Mouse (Mus musculus): ENCODE measurements at regions not wholly inside any gene's neighbourhood (a gene's known extent, or its start where the extent isn't known, plus 50 kb on each side); places are given as distances from the start of the nearest gene placed in this dataset.

GRCm38 (mm10) chr6:118263951-118264350, 66.4 kb upstream of the Ret start:
- Histone ChIP-seq H3K27ac (no peak overlapping the region), H3K4me1 (replicated peaks; ENCODE audit: control insufficient read depth in 2 of 2, insufficient read depth in 2 of 2, low read length in 1 of 2) (no peaks in the 10 kb centered on the region), H3K36me3 (replicated peaks; ENCODE audit: control insufficient read depth, insufficient read depth, low read depth) (no peaks in the 10 kb centered on the region), H3K4me3 (ENCODE audit: insufficient read depth in 1 of 2, low read depth in 2 of 2, low read length in 2 of 2) (no peak overlapping the region), H3K27me3 (ENCODE audit: control insufficient read depth, insufficient read depth, low read length) (no peaks in the 10 kb centered on the region), H3K9ac (replicated peaks) (no peak overlapping the region), H3K9me3 (ENCODE audit: control insufficient read depth, low read length) (no peaks in the 10 kb centered on the region), H3K4me2 (ENCODE audit: low read depth) (no peak overlapping the region)
- WGBS (ENCODE audit: insufficient replicate concordance): 54% methylated on average over 6 of the region's 6 CpGs
- no peak for DNase-seq (ENCODE audit: low read depth in 3 of 3, low spot score in 3 of 3)
- TF ChIP-seq EP300 (IDR thresholded peaks at IDR 0.05; ENCODE audit: low read depth): no peak
- no peak for ATAC-seq (ENCODE audit: insufficient read depth)

GRCm38 (mm10) chr6:118259881-118260280, 62.4 kb upstream of the Ret start:
- Histone ChIP-seq H3K4me2 (ENCODE audit: low read depth) (no peak overlapping the region), H3K36me3 (replicated peaks; ENCODE audit: control insufficient read depth, insufficient read depth, low read depth) (no peaks in the 10 kb centered on the region), H3K9me3 (ENCODE audit: control insufficient read depth, low read length) (no peaks in the 10 kb centered on the region), H3K4me1 (replicated peaks; ENCODE audit: control insufficient read depth in 2 of 2, insufficient read depth in 2 of 2, low read length in 1 of 2) (no peaks in the 10 kb centered on the region), H3K27ac (no peak overlapping the region), H3K4me3 (ENCODE audit: insufficient read depth in 1 of 2, low read depth in 2 of 2, low read length in 2 of 2) (no peak overlapping the region), H3K27me3 (ENCODE audit: control insufficient read depth, insufficient read depth, low read length) (no peaks in the 10 kb centered on the region), H3K9ac (replicated peaks) (no peak overlapping the region)
- WGBS (ENCODE audit: insufficient replicate concordance): 48% methylated on average over 5 of the region's 5 CpGs
- TF ChIP-seq EP300 (IDR thresholded peaks at IDR 0.05; ENCODE audit: low read depth): no peak
- no peak for TF ChIP-seq CTCF (IDR thresholded peaks at IDR 0.05; ENCODE audit: low read depth)
- no peak for ATAC-seq (ENCODE audit: insufficient read depth)
- DNase-seq (ENCODE audit: low read depth in 3 of 3, low spot score in 3 of 3): no peak

GRCm38 (mm10) chr6:118254871-118255270, 57.4 kb upstream of the Ret start:
- Histone ChIP-seq H3K9me3 (ENCODE audit: control insufficient read depth, low read length) (no peaks in the 10 kb centered on the region), H3K4me3 (ENCODE audit: insufficient read depth in 1 of 2, low read depth in 2 of 2, low read length in 2 of 2) (no peak overlapping the region), H3K9ac (replicated peaks) (no peak overlapping the region), H3K36me3 (replicated peaks; ENCODE audit: control insufficient read depth, insufficient read depth, low read depth) (no peaks in the 10 kb centered on the region), H3K4me2 (ENCODE audit: low read depth) (no peak overlapping the region), H3K4me1 (replicated peaks; ENCODE audit: control insufficient read depth in 2 of 2, insufficient read depth in 2 of 2, low read length in 1 of 2) (no peaks in the 10 kb centered on the region), H3K27me3 (ENCODE audit: control insufficient read depth, insufficient read depth, low read length) (no peaks in the 10 kb centered on the region), H3K27ac (no peak overlapping the region)
- DNase-seq (ENCODE audit: low read depth in 3 of 3, low spot score in 3 of 3): no peak
- TF ChIP-seq EP300 (IDR thresholded peaks at IDR 0.05; ENCODE audit: low read depth) (no peak), CTCF (IDR thresholded peaks at IDR 0.05; ENCODE audit: low read depth) (no peak)
- 45% methylated on average over 5 of the region's 5 CpGs for WGBS (ENCODE audit: insufficient replicate concordance)
- ATAC-seq (ENCODE audit: insufficient read depth): no peak

GRCm38 (mm10) chr6:118252711-118253110, 55.2 kb upstream of the Ret start:
- 61% methylated on average over 2 of the region's 2 CpGs for WGBS (ENCODE audit: insufficient replicate concordance)
- Histone ChIP-seq H3K9me3 (ENCODE audit: control insufficient read depth, low read length) (no peaks in the 10 kb centered on the region), H3K27me3 (ENCODE audit: control insufficient read depth, insufficient read depth, low read length) (no peaks in the 10 kb centered on the region), H3K36me3 (replicated peaks; ENCODE audit: control insufficient read depth, insufficient read depth, low read depth) (no peaks in the 10 kb centered on the region), H3K4me2 (ENCODE audit: low read depth) (no peak overlapping the region), H3K4me3 (ENCODE audit: insufficient read depth in 1 of 2, low read depth in 2 of 2, low read length in 2 of 2) (no peak overlapping the region), H3K9ac (replicated peaks) (no peak overlapping the region), H3K4me1 (replicated peaks; ENCODE audit: control insufficient read depth in 2 of 2, insufficient read depth in 2 of 2, low read length in 1 of 2) (no peaks in the 10 kb centered on the region), H3K27ac (no peak overlapping the region)
- ATAC-seq (ENCODE audit: insufficient read depth): no peak
- TF ChIP-seq EP300 (IDR thresholded peaks at IDR 0.05; ENCODE audit: low read depth): no peak
- no peak for TF ChIP-seq CTCF (IDR thresholded peaks at IDR 0.05; ENCODE audit: low read depth)
- no peak for DNase-seq (ENCODE audit: low read depth in 3 of 3, low spot score in 3 of 3)

- H3K4me2 ChIP-seq (ENCODE audit: low read depth): no peak overlapping the region
- H3K9ac ChIP-seq (replicated peaks): no peak overlapping the region
- H3K4me3 ChIP-seq (ENCODE audit: insufficient read depth in 1 of 2, low read depth in 2 of 2, low read length in 2 of 2): no peak overlapping the region
- no peak for ATAC-seq (ENCODE audit: insufficient read depth)
- no peaks in the 10 kb centered on the region for H3K9me3 ChIP-seq (ENCODE audit: control insufficient read depth, low read length)
- TF ChIP-seq EP300 (IDR thresholded peaks at IDR 0.05; ENCODE audit: low read depth) (no peak), CTCF (IDR thresholded peaks at IDR 0.05; ENCODE audit: low read depth) (no peak)
- no peak overlapping the region for H3K27ac ChIP-seq
- WGBS (ENCODE audit: insufficient replicate concordance): 40% methylated on average over 1 of the region's 1 CpGs
- H3K27me3 ChIP-seq (ENCODE audit: control insufficient read depth, insufficient read depth, low read length): no peaks in the 10 kb centered on the region
- H3K36me3 ChIP-seq (replicated peaks; ENCODE audit: control insufficient read depth, insufficient read depth, low read depth): no peaks in the 10 kb centered on the region
- H3K4me1 ChIP-seq (replicated peaks; ENCODE audit: control insufficient read depth in 2 of 2, insufficient read depth in 2 of 2, low read length in 1 of 2): no peaks in the 10 kb centered on the region
- DNase-seq (ENCODE audit: low read depth in 3 of 3, low spot score in 3 of 3): no peak
Measured at GRCm38 (mm10) chr6:118251131-118251530, 53.6 kb upstream of the Ret start.

Measured in liver, embryonic 14.5 days (tissue).